Mouse (Mus musculus): ENCODE results near the gene Nsun4. TPM values are rescaled to one million over a fixed set of nuclear protein-coding genes. Genes with fewer than 3 reads are reported as not detected.

The Nsun4 gene
- 16.5 and 17.8 TPM in 2 replicates for polyA plus RNA-seq (2016; fragmentation: Nextera tagmentation; extraction: Ambion mirVana)

DNA sequence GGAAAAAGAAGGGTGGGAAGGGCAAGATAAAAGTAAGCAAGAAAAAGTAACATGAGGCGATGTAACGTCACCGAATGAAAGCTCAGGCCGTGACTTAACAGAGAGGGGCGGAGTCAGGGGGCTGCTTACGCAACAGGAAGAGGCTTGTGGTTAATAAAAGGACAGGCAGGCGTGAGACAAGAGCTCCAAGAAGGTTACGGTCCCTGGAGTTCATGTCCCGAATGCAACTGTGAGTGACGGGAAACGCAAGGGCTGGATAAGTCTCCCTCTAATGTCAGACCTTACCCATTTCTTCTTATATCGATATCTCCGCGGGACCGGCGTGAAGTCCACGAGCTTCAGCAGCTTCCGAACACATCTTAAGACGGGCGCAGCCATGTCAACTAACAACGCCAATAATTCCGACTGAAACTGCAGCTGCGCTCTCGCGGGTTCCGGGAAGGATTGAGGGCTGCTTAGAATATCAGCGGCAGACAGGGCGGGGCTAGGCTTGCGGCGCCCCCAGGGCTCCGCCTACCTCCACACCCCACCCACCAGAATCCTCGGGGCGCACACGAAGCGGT, at the start of gene Nsun4:
Nsun4 (minus strand) TSS at position 478 of the 563 bp plus-strand sequence.
- Histone ChIP-seq H3K27me3 (ENCODE audit: low read depth, poor library complexity, severe bottlenecking) (no peaks in the 10 kb centered on the region), H3K4me3 (peak within 1 kb of the TSS; percentile 66), H3K27ac (peak within 1 kb of the TSS; percentile 88), H3K4me1 (peaks cover 17% of the 10 kb centered on the region), H3K36me3 (no peaks in the 10 kb centered on the region), H3K9me3 (replicated peaks) (no peaks in the 10 kb centered on the region)
- DNase-seq (ENCODE audit: low spot score) = peak; percentile 86
- under 1% methylated on average over 35 of the region's 35 CpGs for WGBS

DNA sequence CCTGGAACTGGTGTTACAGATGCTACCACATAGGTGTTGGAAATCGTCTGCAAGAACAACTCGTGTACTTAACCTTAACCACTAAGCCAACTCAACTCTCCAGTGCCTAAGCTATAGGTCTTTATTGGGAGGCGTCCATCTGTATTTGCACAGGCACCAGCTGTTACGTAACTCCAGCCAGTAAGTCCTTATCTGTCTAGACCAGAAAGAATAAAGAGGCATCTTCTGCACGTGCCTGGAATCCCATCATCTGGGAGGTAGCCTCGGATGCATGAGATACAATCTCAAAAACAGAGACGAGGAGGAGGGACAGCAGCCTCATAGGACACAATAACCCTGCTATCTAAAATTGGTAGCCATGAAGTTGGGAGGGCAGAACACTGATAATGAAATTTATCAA, 47.3 kb upstream of the Nsun4 start:
- H3K9me3 ChIP-seq (replicated peaks) = no peaks in the 10 kb centered on the region
- WGBS = 92% methylated on average over 7 of the region's 7 CpGs
- H3K4me3 ChIP-seq = no peak overlapping the region
- no peak overlapping the region for H3K27ac ChIP-seq
- H3K4me1 ChIP-seq = no peaks in the 10 kb centered on the region
- peaks cover 100% of the 10 kb centered on the region for H3K36me3 ChIP-seq
- H3K27me3 ChIP-seq (ENCODE audit: low read depth, poor library complexity, severe bottlenecking) = no peaks in the 10 kb centered on the region
- DNase-seq (ENCODE audit: low spot score) = no peak

GRCm38 (mm10) chr4:116097211-116097610, 43.5 kb upstream of the Nsun4 start:
- Histone ChIP-seq H3K9me3 (replicated peaks) (no peaks in the 10 kb centered on the region), H3K27me3 (ENCODE audit: low read depth, poor library complexity, severe bottlenecking) (no peaks in the 10 kb centered on the region), H3K4me1 (no peaks in the 10 kb centered on the region), H3K36me3 (peaks cover 100% of the 10 kb centered on the region), H3K27ac (no peak overlapping the region), H3K4me3 (no peak overlapping the region)
- WGBS = 83% methylated on average over 8 of the region's 8 CpGs
- no peak for DNase-seq (ENCODE audit: low spot score)

DNA sequence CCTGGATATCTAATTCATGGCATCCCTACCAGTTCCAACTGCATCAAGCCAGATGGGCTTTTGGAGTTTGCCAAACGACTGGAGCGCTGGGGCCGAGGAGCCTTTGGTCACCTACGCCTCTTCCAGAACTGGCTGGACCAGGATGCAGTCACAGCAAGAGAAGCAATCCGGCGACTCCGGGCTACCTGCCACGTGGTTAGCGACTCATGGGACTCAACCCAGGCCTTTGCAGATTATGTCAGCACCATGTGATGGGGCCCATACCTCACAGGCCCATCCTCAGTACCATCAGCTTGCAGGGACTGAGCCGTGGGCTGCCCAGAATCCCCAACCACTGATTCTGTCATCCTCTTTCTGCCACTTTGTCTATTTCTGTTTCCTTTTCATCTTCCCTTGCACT, 42.6 kb upstream of the Nsun4 start:
- Histone ChIP-seq H3K27me3 (ENCODE audit: low read depth, poor library complexity, severe bottlenecking) (no peaks in the 10 kb centered on the region), H3K9me3 (replicated peaks) (no peaks in the 10 kb centered on the region), H3K27ac (no peak overlapping the region), H3K36me3 (peaks cover 100% of the 10 kb centered on the region), H3K4me3 (no peak overlapping the region), H3K4me1 (no peaks in the 10 kb centered on the region)
- WGBS = 89% methylated on average over 10 of the region's 10 CpGs
- DNase-seq (ENCODE audit: low spot score) = no peak

DNA sequence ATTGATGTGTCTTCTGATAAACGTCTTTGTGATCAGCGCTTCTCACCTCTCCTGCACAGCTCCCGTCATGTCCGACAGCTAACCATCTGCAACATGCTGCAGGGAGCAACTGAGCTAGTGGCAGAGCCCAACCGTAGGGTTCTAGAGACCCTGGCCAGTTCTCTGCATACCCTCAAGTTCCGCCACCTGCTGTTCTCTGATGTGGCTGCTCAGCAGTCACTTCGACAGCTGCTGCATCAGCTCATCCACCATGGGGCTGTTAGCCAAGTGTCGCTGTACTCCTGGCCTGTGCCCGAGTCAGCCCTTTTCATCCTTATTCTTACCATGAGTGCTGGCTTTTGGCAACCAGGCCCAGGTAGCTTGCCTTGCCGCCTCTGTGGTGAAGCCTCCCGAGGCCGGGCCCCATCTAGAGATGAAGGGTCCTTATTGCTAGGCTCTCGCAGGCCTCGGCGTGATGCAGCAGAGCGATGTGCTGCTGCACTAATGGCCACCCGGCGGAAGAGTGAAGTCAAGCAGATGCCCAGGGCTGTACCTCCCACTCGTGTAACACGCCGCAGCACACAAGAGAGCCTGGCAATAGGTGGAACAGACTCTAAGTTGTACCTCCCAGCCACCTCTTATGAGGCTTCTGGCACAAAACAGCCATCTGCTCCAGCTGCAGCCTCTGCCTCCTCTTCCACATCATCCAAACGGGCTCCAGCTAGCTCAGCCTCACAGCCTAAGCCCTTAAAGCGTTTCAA, 35.0 kb upstream of the Nsun4 start:
- H3K27ac ChIP-seq = no peak overlapping the region
- H3K9me3 ChIP-seq (replicated peaks) = no peaks in the 10 kb centered on the region
- H3K4me1 ChIP-seq = no peaks in the 10 kb centered on the region
- WGBS = 91% methylated on average over 23 of the region's 23 CpGs
- H3K36me3 ChIP-seq = peaks cover 99% of the 10 kb centered on the region
- H3K27me3 ChIP-seq (ENCODE audit: low read depth, poor library complexity, severe bottlenecking) = no peaks in the 10 kb centered on the region
- no peak overlapping the region for H3K4me3 ChIP-seq
- DNase-seq (ENCODE audit: low spot score) = no peak

DNA sequence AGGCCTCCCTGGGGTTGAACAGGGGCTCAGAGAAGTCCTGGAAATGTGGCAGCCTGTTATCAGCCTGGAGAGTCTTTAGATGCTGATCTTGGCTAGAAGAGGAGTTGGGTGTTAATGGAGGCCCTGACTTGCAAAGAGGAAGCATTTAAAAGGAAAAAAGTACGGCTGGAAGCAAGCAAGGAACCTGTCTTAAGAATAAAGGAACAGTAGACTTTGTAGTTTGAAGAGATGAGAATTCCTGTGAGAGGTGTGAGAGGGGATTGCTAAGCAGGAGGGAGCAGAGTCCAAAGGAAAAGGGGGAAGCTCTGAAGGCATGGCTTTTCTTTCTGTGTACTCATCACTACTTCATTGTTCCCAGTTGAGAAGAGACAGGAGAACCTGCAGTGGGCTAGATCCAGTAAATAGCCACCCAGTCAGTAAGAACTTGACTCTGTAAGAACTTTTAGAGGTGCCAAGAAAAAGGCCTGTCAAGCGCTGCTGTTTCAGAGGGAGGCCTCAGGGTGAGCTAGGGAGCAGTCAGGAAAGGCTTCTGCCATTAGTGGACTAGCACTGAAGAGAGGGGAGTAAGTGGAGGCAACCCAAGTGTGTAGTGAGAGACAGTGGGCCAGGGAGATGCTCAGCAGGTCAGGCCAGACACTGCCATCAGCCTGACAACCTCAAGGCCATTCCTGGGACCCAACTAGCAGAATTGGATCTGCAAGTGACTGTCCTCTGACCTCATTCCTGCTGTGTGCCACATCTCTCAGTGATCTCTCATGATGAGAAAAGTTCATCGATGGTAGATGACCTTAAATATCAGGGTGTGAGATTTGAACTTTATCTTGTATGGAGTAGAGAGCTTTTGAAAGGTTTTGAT, 23.8 kb upstream of the Nsun4 start:
- Histone ChIP-seq H3K27ac (peak overlapping the region; percentile 98), H3K4me3 (peak overlapping the region; percentile 96), H3K4me1 (peaks cover 29% of the 10 kb centered on the region), H3K36me3 (peaks cover 36% of the 10 kb centered on the region), H3K9me3 (replicated peaks) (no peaks in the 10 kb centered on the region), H3K27me3 (ENCODE audit: low read depth, poor library complexity, severe bottlenecking) (no peaks in the 10 kb centered on the region)
- 60% methylated on average over 3 of the region's 3 CpGs for WGBS
- no peak for DNase-seq (ENCODE audit: low spot score)

GRCm38 (mm10) chr4:116076369-116077231, 22.9 kb upstream of the Nsun4 start:
- Histone ChIP-seq H3K4me3 (peak overlapping the region; percentile 96), H3K36me3 (peaks cover 27% of the 10 kb centered on the region), H3K4me1 (peaks cover 29% of the 10 kb centered on the region), H3K9me3 (replicated peaks) (no peaks in the 10 kb centered on the region), H3K27ac (peak overlapping the region; percentile 98), H3K27me3 (ENCODE audit: low read depth, poor library complexity, severe bottlenecking) (no peaks in the 10 kb centered on the region)
- 4% methylated on average over 37 of the region's 37 CpGs for WGBS
- peak; percentile 73 for DNase-seq (ENCODE audit: low spot score)

- Histone ChIP-seq H3K9me3 (replicated peaks) (no peaks in the 10 kb centered on the region), H3K4me1 (peaks cover 29% of the 10 kb centered on the region), H3K36me3 (peaks cover 19% of the 10 kb centered on the region), H3K4me3 (peak overlapping the region; percentile 96), H3K27ac (peak overlapping the region; percentile 98), H3K27me3 (ENCODE audit: low read depth, poor library complexity, severe bottlenecking) (no peaks in the 10 kb centered on the region)
- peak; percentile 84 for DNase-seq (ENCODE audit: low spot score)
- WGBS = under 1% methylated on average over 77 of the region's 77 CpGs
These were observed 22.1 kb upstream of the Nsun4 start for GRCm38 (mm10) chr4:116075631-116076368.

GRCm38 (mm10) chr4:116074861-116075620, 21.4 kb upstream of the Nsun4 start, which contains the start of the genes Uqcrh and Lrrc41:
TSS of gene Uqcrh (minus strand) at chr4:116075071.
TSS of gene Lrrc41 (plus strand) at chr4:116075269.
- Histone ChIP-seq H3K27me3 (ENCODE audit: low read depth, poor library complexity, severe bottlenecking) (no peaks in the 10 kb centered on the region), H3K36me3 (peaks cover 17% of the 10 kb centered on the region), H3K4me3 (peak within 1 kb of the TSS; percentile 96), H3K4me1 (peaks cover 29% of the 10 kb centered on the region), H3K27ac (peak within 1 kb of the TSS; percentile 98), H3K9me3 (replicated peaks) (no peaks in the 10 kb centered on the region)
- peak; percentile 95 for DNase-seq (ENCODE audit: low spot score)
- WGBS = under 1% methylated on average over 55 of the region's 55 CpGs

DNA sequence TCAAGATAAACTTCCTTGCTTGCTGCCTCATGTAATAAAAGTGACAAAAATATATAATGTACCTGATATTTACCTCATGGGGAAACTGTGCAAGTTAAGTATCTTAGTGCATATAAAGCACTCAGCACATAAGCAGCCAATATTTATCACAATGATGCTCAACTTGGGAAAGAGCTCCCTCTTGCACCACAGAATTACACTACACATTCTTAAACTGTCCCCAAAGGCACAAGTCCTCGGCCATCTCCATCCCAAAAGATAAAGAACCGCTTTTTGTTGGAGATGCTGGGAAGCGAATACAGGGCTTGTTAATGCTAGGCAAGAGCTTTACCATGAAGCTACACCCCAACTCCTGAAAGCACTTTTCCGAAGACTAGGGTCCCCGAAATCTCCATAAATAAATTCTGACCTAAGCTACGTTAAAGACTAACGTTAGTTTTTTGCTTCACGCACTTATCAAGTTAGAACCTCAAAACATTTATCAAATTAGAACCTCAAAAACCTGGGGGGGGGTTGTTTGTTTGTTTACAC, 20.5 kb upstream of the Nsun4 start:
- Histone ChIP-seq H3K9me3 (replicated peaks) (no peaks in the 10 kb centered on the region), H3K36me3 (peaks cover 18% of the 10 kb centered on the region), H3K4me3 (peak overlapping the region; percentile 96), H3K27me3 (ENCODE audit: low read depth, poor library complexity, severe bottlenecking) (no peaks in the 10 kb centered on the region), H3K27ac (peak overlapping the region; percentile 98), H3K4me1 (peaks cover 29% of the 10 kb centered on the region)
- DNase-seq (ENCODE audit: low spot score) = no peak
- 1% methylated on average over 8 of the region's 8 CpGs for WGBS

DNA sequence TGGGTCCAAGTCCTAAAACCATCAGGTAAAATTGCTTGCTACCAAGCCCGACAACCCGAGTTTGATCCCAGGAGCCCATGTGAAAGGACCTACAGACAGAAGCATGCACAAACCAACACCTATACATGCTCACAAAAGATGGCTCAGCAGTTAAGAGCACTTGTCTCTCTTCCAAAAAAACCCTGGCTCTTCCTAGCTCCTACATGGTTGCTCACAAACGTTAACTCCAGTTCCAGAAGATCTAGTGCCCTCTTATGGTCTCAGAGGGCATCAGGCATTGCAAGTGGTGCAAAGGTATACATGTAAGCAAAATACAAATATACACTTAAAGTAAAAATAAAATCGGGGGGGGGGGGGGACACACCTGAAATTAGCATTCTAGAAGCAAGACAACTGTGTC, 19.5 kb upstream of the Nsun4 start:
- no peaks in the 10 kb centered on the region for H3K27me3 ChIP-seq (ENCODE audit: low read depth, poor library complexity, severe bottlenecking)
- 64% methylated on average over 4 of the region's 4 CpGs for WGBS
- no peak for DNase-seq (ENCODE audit: low spot score)
- H3K36me3 ChIP-seq = peaks cover 24% of the 10 kb centered on the region
- H3K9me3 ChIP-seq (replicated peaks) = no peaks in the 10 kb centered on the region
- H3K4me3 ChIP-seq = peak overlapping the region; percentile 96; the same call in 1 of the 2 replicates
- H3K27ac ChIP-seq = no peak overlapping the region
- H3K4me1 ChIP-seq = peaks cover 29% of the 10 kb centered on the region

All from limb, embryonic 10.5 days (tissue).